Mouse (Mus musculus) skeletal muscle tissue, adult 2 months (tissue): ENCODE data around the gene Rimbp3.
A peak's percentile ranks its signal among the peaks of the same experiment; 100 is the strongest.
"Not testable (repeated sequence)": the region's sequence is repeated elsewhere in the genome, so short reads cannot be mapped to it uniquely, and the experiment has no call there.

Experiments
- DNase-seq: peaks from one replicate; pipeline ENCODE4 v3.0.0-alpha.2; 2012; ENCODE audit warnings: low read depth, low spot score

The Rimbp3 gene

DNA sequence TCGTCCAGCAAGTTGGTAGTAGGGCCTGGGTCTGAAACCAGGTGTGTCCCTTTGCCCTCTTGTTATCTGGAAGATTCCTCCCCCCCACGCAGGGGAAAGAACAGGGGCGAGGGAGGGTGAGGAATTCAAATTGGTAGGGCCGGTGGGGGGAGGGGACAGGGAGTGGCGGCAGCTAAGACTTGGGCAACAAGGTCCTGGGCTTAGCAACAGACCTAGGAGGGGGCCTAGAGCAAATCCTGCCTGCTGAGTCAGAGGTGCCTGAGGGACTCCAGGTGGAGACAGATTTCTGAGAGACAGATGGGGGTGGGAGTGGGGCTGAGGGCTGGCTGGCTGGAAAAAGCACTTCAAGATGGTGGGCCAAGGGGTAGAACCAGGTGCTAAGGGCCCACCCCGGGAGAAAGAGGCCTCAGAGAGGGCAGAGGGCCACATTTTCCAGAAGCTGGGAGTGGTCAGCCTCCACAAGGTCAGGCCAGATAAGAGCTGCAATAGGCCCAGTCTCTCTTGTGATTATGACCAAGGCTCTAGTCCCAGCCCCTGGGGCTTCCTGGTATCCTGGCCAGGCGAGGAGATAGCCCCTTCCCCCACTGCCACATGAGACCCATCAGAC lies 11.8 kb downstream of the Rimbp3 start:
- DNase-seq: no peak

DNA sequence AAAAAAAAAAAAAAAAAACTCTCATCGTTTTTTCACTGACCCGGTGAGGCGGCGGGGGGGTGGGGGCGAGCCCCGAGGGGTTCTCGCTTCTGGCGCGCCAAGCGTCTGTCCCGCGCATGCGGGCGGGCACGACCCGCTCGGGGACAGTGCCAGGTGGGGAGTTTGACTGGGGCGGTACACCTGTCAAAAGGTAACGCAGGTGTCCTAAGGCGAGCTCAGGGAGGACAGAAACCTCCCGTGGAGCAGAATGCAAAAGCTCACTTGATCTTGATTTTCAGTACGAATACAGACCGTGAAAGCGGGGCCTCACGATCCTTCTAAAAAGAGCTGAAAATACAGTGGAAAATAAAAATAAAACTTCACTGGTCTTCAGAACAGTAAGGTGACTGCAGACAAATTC lies 13.8 kb downstream of the Rimbp3 start:
- DNase-seq: peak; percentile 91

- no peak for DNase-seq
These were observed 17.2 kb downstream of the Rimbp3 start for GRCm38 (mm10) chr16:17225584-17225983.

DNA sequence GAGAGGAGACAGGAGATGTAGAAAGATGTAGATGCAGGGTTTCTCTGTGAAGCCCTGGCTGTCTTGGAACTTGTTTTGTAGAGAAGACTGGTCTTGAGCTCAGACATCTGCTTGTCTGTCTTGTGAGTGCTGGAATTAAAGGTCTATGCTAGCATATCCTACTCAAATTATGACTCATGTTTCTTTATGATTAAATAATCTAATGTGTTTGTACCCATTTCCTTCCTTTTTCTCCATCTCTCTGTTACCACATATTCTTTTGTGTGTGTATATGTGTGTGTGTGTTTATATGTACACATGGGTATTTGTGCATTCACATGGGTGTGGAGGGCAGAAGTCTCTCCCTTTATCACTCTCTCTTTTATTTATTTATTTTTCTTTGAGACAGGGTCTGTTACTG lies 18.1 kb downstream of the Rimbp3 start:
- no peak for DNase-seq

GRCm38 (mm10) chr16:17231523-17231922 lies 23.1 kb downstream of the Rimbp3 start:
- not testable (repeated sequence) for DNase-seq

DNA sequence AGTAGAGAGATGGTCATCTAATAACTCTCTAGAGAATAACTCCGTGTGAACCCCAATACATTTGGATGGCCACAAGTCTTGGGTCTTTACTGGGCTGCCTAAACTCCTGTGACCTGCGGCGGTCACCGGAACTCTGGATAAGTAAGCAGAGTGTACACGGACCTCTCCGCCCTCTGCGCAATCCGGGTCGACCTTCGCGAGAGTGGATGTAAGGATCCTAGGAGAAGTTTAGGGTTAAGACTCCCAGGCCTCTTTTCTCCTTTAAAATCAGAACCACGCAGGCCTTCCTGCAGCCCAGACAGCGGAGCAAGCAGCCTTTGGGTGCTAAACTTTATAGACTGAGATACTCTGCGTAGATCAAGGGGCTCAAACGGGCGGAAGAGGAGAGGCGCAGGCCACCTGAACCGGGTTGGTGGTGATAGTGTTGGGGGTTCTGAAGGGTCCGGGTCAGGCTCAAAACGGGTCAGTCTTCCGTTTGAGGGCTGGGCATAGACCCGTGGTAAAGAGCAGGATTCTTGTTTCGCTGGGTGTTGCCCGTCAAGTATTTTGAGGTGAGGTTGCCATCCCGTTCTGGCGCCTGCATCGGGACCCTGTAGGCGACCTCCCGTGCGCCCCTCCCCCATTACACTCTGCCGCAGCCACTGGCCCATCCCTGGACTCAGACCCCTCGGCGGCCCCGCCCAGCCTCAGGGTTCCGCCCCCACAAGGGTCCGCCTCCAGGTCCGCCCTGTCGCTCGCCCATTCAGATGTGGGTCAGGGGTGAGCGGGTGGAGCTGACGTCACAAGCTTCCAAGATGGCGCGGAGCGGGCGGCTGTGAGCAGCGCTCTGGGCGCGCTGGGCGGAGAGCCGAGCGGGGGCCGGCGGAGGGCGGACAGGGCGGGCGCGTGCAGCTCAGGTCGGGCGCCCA lies 24.6 kb downstream of the Rimbp3 start, which contains the start of gene Hic2:
Gene Hic2, plus strand, starts transcription at position 779 of the 908 bp plus-strand sequence.
- peak; percentile 88 for DNase-seq

DNA sequence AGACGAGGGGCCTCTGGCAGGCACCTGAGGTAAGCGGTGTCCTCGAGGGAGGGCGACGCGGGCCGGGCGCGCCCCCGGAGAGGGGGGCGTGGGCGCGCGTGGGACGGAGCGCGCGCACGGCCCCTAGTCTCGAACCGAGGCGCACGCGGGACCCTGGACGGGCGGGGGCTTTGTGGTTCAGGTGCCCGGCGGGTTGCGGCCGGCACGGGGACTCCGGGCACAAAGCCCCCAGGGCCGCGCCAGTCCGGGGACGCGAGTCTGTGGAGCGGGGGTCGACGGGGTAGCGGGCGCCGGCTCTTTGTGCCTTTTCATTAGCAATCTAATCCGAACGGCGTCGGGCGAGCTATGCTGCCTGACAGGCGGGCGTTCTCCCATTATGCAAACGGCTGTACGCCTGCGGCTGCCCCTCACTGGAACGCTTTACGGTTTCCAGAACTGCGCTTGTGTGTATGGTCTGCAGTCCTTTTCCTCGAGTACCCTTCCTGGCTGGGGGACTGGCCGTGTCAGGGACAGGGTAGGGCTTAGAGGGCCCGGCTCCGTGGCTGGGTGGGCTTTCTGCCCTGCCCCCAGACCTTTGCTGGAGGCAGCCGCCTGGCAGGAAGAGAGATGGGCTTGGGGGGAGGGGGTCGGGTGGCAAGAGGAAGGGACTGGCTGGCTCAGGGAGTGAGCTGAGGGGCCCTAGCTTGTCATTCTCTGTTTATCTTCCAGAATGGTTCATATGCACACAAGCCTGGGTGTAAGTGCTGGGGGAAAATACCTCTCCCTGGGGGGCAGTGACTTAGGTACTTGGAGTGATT lies 25.5 kb downstream of the Rimbp3 start:
- DNase-seq: no peak

DNA sequence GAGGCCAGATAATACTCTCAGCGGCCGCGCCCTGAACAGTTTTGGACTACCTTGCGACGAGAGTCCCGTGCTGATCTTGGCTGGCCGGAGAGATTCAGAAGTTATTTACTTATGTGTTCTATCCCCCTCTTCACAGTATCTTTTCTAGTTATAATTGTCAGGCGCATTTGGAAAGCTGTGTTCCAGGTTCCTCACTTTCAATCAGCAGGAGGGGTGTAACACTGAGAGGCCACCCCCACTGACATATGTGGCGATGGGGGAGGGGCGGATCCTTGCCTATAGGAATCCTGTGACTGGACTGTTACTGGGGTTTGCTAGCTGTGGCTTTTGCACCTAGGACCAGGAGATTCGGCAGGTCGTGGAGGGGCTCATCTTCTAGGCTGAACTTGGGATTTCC lies 26.1 kb downstream of the Rimbp3 start:
- DNase-seq: no peak

- no peak for DNase-seq
These were observed 26.7 kb downstream of the Rimbp3 start for GRCm38 (mm10) chr16:17234916-17235665.

DNA sequence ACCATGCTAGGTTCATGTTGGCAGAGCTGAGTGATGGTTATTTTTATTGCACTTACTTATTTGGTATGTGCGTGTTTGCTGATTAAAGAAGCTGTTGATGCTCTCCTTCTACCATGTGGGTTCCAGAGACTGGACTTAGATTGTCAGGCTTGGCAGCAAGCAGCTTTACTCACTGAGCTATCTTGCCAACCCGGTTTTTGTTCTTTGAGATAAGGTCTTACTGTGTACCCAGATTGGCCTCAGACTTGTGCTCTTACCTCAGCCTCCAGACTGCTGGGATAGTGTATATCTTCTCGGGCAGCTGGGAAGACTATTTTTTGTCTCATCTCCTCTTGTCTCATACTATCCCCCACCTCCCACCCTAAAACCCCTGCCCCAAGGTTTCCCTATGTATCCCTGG lies 29.2 kb downstream of the Rimbp3 start:
- DNase-seq: no peak

- no peak for DNase-seq
These were observed 31.0 kb downstream of the Rimbp3 start for GRCm38 (mm10) chr16:17239409-17239808.

- no peak for DNase-seq
These were observed 35.3 kb downstream of the Rimbp3 start for GRCm38 (mm10) chr16:17243731-17244130.

DNA sequence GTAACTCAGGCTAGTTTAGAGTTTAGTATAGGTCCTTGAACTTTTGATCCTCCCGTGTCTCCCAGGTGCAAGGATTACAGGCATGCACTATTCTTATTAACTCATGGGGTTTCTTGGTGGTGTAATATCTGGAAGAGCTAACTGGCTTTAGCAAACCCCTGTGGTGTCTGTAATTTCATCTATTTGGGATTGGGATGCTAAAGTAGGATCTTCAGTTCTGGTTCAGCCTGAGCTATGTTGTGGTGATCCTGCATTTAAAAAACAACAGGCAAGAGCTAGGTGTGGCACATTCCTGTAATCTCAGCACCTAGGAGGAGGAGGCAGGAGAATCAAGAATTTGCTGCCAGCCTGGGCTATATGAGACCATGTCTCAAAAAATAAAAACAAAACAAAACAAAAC lies 36.6 kb downstream of the Rimbp3 start:
- no peak for DNase-seq

DNA sequence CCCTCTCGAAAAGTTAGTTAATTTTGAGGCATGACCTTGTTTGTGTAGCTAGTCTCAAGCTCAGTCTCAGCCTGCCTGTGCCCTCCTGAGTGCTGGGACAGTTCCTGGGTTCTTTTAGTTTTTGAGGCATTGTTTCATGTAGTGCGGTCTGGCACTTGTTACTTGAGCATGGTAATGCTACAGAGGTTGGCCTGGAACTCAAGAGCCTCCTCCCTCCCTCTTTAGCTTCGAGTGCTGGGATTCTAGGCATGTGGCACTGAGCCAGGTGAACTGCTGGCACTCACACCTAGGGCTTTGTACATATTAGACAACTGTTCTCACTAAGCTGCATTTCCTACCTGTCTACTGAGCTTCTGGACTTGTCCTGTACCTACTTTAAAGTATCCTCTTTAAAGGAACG lies 39.3 kb downstream of the Rimbp3 start:
- DNase-seq: no peak

- no peak for DNase-seq
These were observed 40.7 kb downstream of the Rimbp3 start for GRCm38 (mm10) chr16:17249135-17249534.

DNA sequence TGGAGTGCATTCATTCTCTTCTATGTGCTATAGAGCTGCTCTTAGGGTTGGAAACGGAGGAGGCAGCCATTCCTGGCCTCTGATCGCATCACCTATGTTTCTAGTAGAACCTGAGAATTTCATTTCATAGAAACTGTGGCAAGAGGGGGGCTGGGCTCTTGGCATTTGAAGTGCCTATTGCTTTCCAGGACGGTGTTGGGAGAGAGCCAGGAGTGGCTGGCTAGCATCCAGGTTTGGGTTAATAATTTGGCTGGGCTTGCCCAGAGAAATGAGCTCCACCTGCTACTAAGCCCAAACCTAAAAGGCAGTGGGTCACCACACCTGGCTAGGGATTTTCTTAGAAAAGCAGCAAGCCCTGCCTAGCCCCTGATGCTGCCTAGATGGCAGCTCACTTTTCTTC lies 43.1 kb downstream of the Rimbp3 start:
- DNase-seq: no peak

DNA sequence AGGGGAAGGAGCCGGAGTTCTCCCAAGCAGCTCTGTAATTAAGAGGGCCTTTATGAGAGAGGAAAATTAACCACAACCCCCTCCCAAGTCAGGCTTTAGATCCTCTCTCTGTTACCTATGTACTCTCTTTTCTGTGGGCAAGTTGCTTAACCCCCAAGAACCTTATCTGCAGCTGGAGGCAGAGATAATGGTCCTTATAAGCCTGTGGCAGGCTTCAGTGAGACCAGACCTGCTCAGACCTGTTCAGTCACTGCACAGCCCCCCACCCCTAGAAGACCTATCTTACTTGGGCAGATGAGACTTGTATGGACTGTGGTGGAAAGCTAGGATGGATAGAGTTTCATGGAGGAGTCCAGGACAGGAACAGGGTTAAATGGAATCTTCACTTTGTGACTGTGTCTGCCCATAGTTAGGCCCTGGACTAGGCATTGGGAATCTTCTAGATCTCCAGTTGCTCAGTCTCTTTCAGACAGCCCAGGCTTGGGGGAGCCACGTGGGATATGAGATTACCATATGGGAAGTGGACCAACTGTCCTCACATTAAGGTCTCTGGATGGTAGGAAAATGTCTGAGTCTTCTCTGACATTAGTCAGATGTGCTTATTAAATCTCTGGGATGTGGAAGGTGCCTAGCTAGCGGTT lies 43.8 kb downstream of the Rimbp3 start:
- DNase-seq: no peak

GRCm38 (mm10) chr16:17252841-17253240 lies 44.4 kb downstream of the Rimbp3 start:
- no peak for DNase-seq

DNA sequence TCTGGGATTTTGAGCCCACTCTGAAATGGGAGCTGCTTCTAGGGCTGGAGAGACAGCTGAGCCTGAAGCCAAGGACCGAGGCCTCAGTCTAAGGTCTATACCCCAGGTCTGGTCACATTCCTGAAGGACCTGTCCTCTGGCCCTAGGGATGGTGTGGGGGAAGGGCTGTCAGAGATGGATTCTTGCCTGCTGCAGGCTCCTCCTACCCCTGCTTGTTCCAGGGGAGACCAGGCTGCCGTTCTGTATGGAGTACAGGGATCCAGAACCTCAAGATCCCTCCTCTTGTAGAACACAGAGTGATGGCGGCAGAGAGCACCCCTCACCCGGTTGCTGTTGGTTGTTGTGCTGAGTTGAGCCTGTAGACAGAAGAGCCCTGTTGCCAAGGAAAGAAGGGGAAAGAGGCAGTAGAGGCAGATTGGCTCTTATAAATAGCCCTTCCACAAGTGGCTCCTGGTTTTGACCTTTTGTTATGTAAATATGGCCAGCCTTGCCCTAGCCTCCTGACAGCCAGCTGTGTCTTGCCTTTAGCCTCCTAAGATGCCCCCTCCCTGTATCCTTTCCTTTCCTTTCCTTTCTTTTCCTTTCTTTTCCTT lies 45.7 kb downstream of the Rimbp3 start:
- no peak for DNase-seq

DNA sequence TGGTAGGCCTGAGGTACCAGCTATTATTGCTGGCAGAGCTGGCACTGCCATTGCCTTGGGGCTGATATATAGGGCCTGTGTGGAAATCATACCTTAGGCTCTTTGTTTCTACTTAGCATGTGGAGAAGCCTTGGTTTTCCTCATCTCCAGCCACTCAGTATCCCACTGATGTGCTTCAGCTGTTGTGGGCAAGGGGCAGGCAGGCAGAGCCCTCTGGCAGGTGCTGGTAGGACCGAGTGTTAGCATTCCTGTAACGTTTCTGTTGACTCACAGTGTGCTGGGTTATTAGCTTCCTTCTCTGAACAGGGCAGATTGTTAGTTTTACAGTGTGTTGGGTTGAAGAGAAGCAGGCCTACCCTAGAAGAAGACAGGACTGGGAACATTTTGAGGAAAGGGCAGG lies 46.9 kb downstream of the Rimbp3 start:
- DNase-seq: no peak
